ENCODE assay signal across 12 mouse cellular contexts in genomic region chr6:87001995-87002394, GRCm38 (mm10). TPM values are rescaled to one million over a fixed set of nuclear protein-coding genes. Genes with fewer than 3 reads are reported as not detected.
DNase-seq lines count a peak whose midpoint lies in the region; ATAC-seq and TF ChIP-seq lines count a peak whose summit lies in the region.
"Had no signal": no experiment of that assay in that cellular context is flagged by ENCODE, and none has a peak within 500 bp of the region (broad histone marks: within the 10 kb centered on the region; RNA-seq: fewer than 3 reads in every experiment).

No protein-coding gene starts in this region.

- H3K4me3 ChIP-seq in gastrocnemius, adult 2 months = no peak overlapping the region; the same call in 1 of the 2 replicates
- no peak overlapping the region for H3K4me3 ChIP-seq in kidney, embryonic 15.5 days (replicated peaks)
- H3K4me3 ChIP-seq in embryonic facial prominence, embryonic 13.5 days = no peak overlapping the region
- H3K4me3 ChIP-seq in liver, embryonic 15.5 days (replicated peaks) = no peak overlapping the region
- H3K4me3 ChIP-seq: midbrain, embryonic 12.5 days; neural tube, embryonic 12.5 days had no signal

- no peak overlapping the region for H3K4me2 ChIP-seq in kidney, embryonic 15.5 days
- no peak overlapping the region for H3K4me2 ChIP-seq in embryonic facial prominence, embryonic 13.5 days
- no peak overlapping the region for H3K4me2 ChIP-seq in liver, embryonic 15.5 days
- H3K4me2 ChIP-seq: midbrain, embryonic 12.5 days; neural tube, embryonic 12.5 days had no signal

- WGBS in kidney, embryonic 15.5 days = 91% methylated on average over 6 of the region's 6 CpGs
- WGBS in embryonic facial prominence, embryonic 13.5 days = 91% methylated on average over 6 of the region's 6 CpGs
- 69% methylated on average over 6 of the region's 6 CpGs for WGBS in liver, embryonic 15.5 days (ENCODE audit: insufficient replicate concordance)

- H3K9ac ChIP-seq in kidney, embryonic 15.5 days = no peak overlapping the region
- H3K9ac ChIP-seq in embryonic facial prominence, embryonic 13.5 days = no peak overlapping the region; the same call in 1 of the 2 replicates
- no peak overlapping the region for H3K9ac ChIP-seq in liver, embryonic 15.5 days
- H3K9ac ChIP-seq: forebrain, postnatal 0 days; midbrain, embryonic 12.5 days; neural tube, embryonic 12.5 days had no signal

- H3K27ac ChIP-seq in gastrocnemius, adult 2 months = peak overlapping the region; percentile 84
- peak overlapping the region; percentile 65 for H3K27ac ChIP-seq in kidney, embryonic 15.5 days
- H3K27ac ChIP-seq in embryonic facial prominence, embryonic 13.5 days = peak overlapping the region; percentile 69
- no peak overlapping the region for H3K27ac ChIP-seq in liver, embryonic 15.5 days (replicated peaks)
- H3K27ac ChIP-seq: midbrain, embryonic 12.5 days; neural tube, embryonic 12.5 days had no signal

- no peak for ATAC-seq in kidney, embryonic 15.5 days (replicated peaks; ENCODE audit: low FRiP score)
- ATAC-seq in embryonic facial prominence, embryonic 13.5 days (ENCODE audit: insufficient number of reproducible peaks, insufficient read depth, low FRiP score, low TSS enrichment, low read depth) = no peak
- peak; percentile 18; the same call in 1 of the 2 replicates for ATAC-seq in liver, embryonic 15.5 days (ENCODE audit: insufficient read depth)

- no peaks in the 10 kb centered on the region for H3K9me3 ChIP-seq in kidney, embryonic 15.5 days (replicated peaks)
- no peaks in the 10 kb centered on the region for H3K9me3 ChIP-seq in embryonic facial prominence, embryonic 13.5 days
- H3K9me3 ChIP-seq in liver, embryonic 15.5 days (replicated peaks) = no peaks in the 10 kb centered on the region
- H3K9me3 ChIP-seq: G1E; midbrain, embryonic 12.5 days; neural tube, embryonic 12.5 days had no signal

- DNase-seq in gastrocnemius, adult 2 months = no peak
- no peak for DNase-seq in gastrocnemius, postnatal 36 days
- DNase-seq in kidney, postnatal 4 days = no peak
- no peak for DNase-seq in embryo, embryonic 10.5 days (ENCODE audit: low spot score)
- DNase-seq in ovary, postnatal 10 days (ENCODE audit: low spot score) = no peak

- H3K36me3 ChIP-seq in kidney, embryonic 15.5 days = peaks cover 25% of the 10 kb centered on the region
- peaks cover 18% of the 10 kb centered on the region for H3K36me3 ChIP-seq in embryonic facial prominence, embryonic 13.5 days
- peaks cover 6% of the 10 kb centered on the region; the same call in 1 of the 2 replicates for H3K36me3 ChIP-seq in liver, embryonic 15.5 days (replicated peaks)

- intact Hi-C loops in gastrocnemius, adult 2 months (cut with DNase I) = loop anchor here (5.0 kb wide), 1 partner anchor 190 kb away; no protein-coding TSS in a partner anchor
- intact Hi-C loops in gastrocnemius, postnatal 36 days (cut with DNase I) = no loop called here

- no peak for TF ChIP-seq CTCF in gastrocnemius, adult 2 months (IDR thresholded peaks at IDR 0.05)

- H3K27me3 ChIP-seq in kidney, embryonic 15.5 days = no peaks in the 10 kb centered on the region
- H3K27me3 ChIP-seq in embryonic facial prominence, embryonic 13.5 days = no peaks in the 10 kb centered on the region
- no peaks in the 10 kb centered on the region for H3K27me3 ChIP-seq in liver, embryonic 15.5 days
- H3K27me3 ChIP-seq: midbrain, embryonic 12.5 days; neural tube, embryonic 12.5 days had no signal

- peaks cover 4% of the 10 kb centered on the region; the same call in 1 of the 2 replicates for H3K4me1 ChIP-seq in kidney, embryonic 15.5 days
- peaks cover 12% of the 10 kb centered on the region for H3K4me1 ChIP-seq in embryonic facial prominence, embryonic 13.5 days
- H3K4me1 ChIP-seq in liver, embryonic 15.5 days (replicated peaks) = peaks cover 4% of the 10 kb centered on the region; the same call in 1 of the 2 replicates
- H3K4me1 ChIP-seq: midbrain, embryonic 12.5 days; neural tube, embryonic 12.5 days had no signal

RNA-seq across cellular contexts. Expression of gene Nfu1, which starts 7.0 kb away (rescaled TPM):
- 10 to 100 TPM; 55.1 to 66.5 TPM for total RNA-seq in gastrocnemius, adult 2 months (2021)
- 10 to 100 TPM; 55.8 to 56.2 TPM for total RNA-seq in gastrocnemius, postnatal 36 days (2021)
- polyA plus RNA-seq in kidney, embryonic 15.5 days (2015; fragmentation: Nextera tagmentation; extraction: Ambion mirVana) = 104 and 106 TPM in 2 replicates
- 95.2 and 105 TPM in 2 replicates for polyA plus RNA-seq in embryonic facial prominence, embryonic 13.5 days (2015; fragmentation: Nextera tagmentation; extraction: Ambion mirVana)
- polyA plus RNA-seq in liver, embryonic 15.5 days (2015; fragmentation: Nextera tagmentation; extraction: Ambion mirVana) = 40.3 and 42.2 TPM in 2 replicates

RNA-seq across cellular contexts. Expression of gene Gfpt1, which starts 40.7 kb away (rescaled TPM):
- total RNA-seq in gastrocnemius, adult 2 months (2021) = 10 to 100 TPM; 31.0 to 35.8 TPM
- 10 to 100 TPM; 23.7 to 27.7 TPM for total RNA-seq in gastrocnemius, postnatal 36 days (2021)
- polyA plus RNA-seq in kidney, embryonic 15.5 days (2015; fragmentation: Nextera tagmentation; extraction: Ambion mirVana) = 19.8 and 22.0 TPM in 2 replicates
- 22.0 and 22.2 TPM in 2 replicates for polyA plus RNA-seq in embryonic facial prominence, embryonic 13.5 days (2015; fragmentation: Nextera tagmentation; extraction: Ambion mirVana)
- polyA plus RNA-seq in liver, embryonic 15.5 days (2015; fragmentation: Nextera tagmentation; extraction: Ambion mirVana) = 6.5 and 6.7 TPM in 2 replicates
